Mouse (Mus musculus) right cerebral cortex, adult 2 months (tissue): ENCODE data around the gene Fam186a.

Source experiments
- DNase-seq, 2 experiments: peaks; one replicate each; pipeline ENCODE4 v3.0.0; 2021 to 2022; ENCODE audit warnings: low spot score in 2 of 2

Fam186a gene

GRCm38 (mm10) chr15:99872543-99872942 lies 94.3 kb downstream of the Fam186a start:
- no peak for DNase-seq
